In genomic region chr1:127915802-127916201, GRCm38 (mm10) we compare ENCODE assay signal across 19 mouse cellular contexts.
"Had no signal": no experiment of that assay in that cellular context is flagged by ENCODE, and none has a peak within 500 bp of the region (broad histone marks: within the 10 kb centered on the region; RNA-seq: fewer than 3 reads in every experiment).

No protein-coding gene starts in this region.

- H3K27ac ChIP-seq: layer of hippocampus, adult 2 months; limb, embryonic 10.5 days; limb, embryonic 13.5 days; liver, embryonic 12.5 days; liver, embryonic 15.5 days; midbrain, embryonic 10.5 days had no signal

- H3K4me3 ChIP-seq: intestine, embryonic 15.5 days; layer of hippocampus, adult 2 months; limb, embryonic 10.5 days; limb, embryonic 13.5 days; liver, embryonic 12.5 days; liver, embryonic 15.5 days; megakaryocyte, embryonic 14.5 days; midbrain, embryonic 10.5 days had no signal

- DNase-seq: kidney, adult 18-20 months; kidney, adult 9 months; kidney, postnatal 25 days; layer of hippocampus, adult 9-11 months; liver; lung, adult 18-20 months; lung, postnatal 36 days; midbrain, embryonic 14.5 days; thymus, adult 2 months; thymus, postnatal 14 days; thymus, postnatal 4 days had no signal

- H3K4me2 ChIP-seq: intestine, embryonic 15.5 days; limb, embryonic 13.5 days; liver, embryonic 12.5 days; liver, embryonic 15.5 days had no signal

- ATAC-seq: intestine, embryonic 15.5 days; liver, embryonic 12.5 days had no signal

- H3K9ac ChIP-seq: intestine, embryonic 15.5 days; limb, embryonic 13.5 days; liver, embryonic 12.5 days; liver, embryonic 15.5 days had no signal

- H3K4me1 ChIP-seq: intestine, embryonic 15.5 days; limb, embryonic 10.5 days; limb, embryonic 13.5 days; liver, embryonic 12.5 days; liver, embryonic 15.5 days; midbrain, embryonic 10.5 days had no signal

- H3K9me3 ChIP-seq: intestine, embryonic 15.5 days; limb, embryonic 10.5 days; limb, embryonic 13.5 days; liver, embryonic 12.5 days; liver, embryonic 15.5 days; megakaryocyte, embryonic 14.5 days; midbrain, embryonic 10.5 days had no signal

- H3K27me3 ChIP-seq: intestine, embryonic 15.5 days; limb, embryonic 13.5 days; liver, embryonic 12.5 days; liver, embryonic 15.5 days; megakaryocyte, embryonic 14.5 days had no signal
